Mouse (Mus musculus) ES-E14 (cell line): ENCODE results near the gene Abhd12. TPM values are rescaled to one million over a fixed set of nuclear protein-coding genes. Genes with fewer than 3 reads are reported as not detected.
"Not testable (repeated sequence)": the region's sequence is repeated elsewhere in the genome, so short reads cannot be mapped to it uniquely, and the experiment has no call there.

Experiments used
- DNase-seq: peaks from one replicate; pipeline ENCODE4 v3.0.0-alpha.2; 2013; ENCODE audit warnings: low read depth, low spot score
- H3K27ac ChIP-seq: 2 replicates; pipeline ENCODE4 v1.5.1; 2012; ENCODE audit warnings: low read depth, mild to moderate bottlenecking, low read length, moderate library complexity, mixed read lengths; ENCODE audit not compliant: poor library complexity, insufficient read depth, severe bottlenecking
- H3K36me3 ChIP-seq: 2 replicates; pipeline ENCODE4 v1.6.1; 2012; ENCODE audit warnings: mild to moderate bottlenecking, low read length, moderate library complexity, mixed read lengths; ENCODE audit not compliant: control insufficient read depth, poor library complexity, insufficient read depth, severe bottlenecking
- H3K4me1 ChIP-seq, 2 experiments: fragments of 150-350 bp in 1 of 2; sonication (generic) in 1 of 2; 2 replicates each; pipeline ENCODE4 v1.6.1; 2012; ENCODE audit warnings: low read length in 2 of 2, mild to moderate bottlenecking in 1 of 2, mixed read lengths in 1 of 2; ENCODE audit not compliant: control insufficient read depth in 2 of 2, insufficient read depth in 2 of 2, poor library complexity in 1 of 2
- H3K4me3 ChIP-seq, 2 experiments: fragments of 150-350 bp in 1 of 2; sonication (generic) in 1 of 2; 2 replicates each; pipeline ENCODE4 v1.5.1; 2012; ENCODE audit warnings: low read length in 2 of 2, low read depth in 1 of 2, mild to moderate bottlenecking in 1 of 2, mixed read lengths in 1 of 2; ENCODE audit not compliant: insufficient read depth in 1 of 2, poor library complexity in 1 of 2, severe bottlenecking in 1 of 2
- H3K9ac ChIP-seq: 2 replicates; pipeline ENCODE4 v1.6.1; 2012; ENCODE audit warnings: low read depth, mild to moderate bottlenecking, low read length, mixed read lengths; ENCODE audit not compliant: poor library complexity, insufficient read depth, severe bottlenecking
- H3K9me3 ChIP-seq: fragments of 150-350 bp; sonication (generic); 2 replicates; pipeline ENCODE4 v1.6.1; 2012; ENCODE audit warnings: low read depth, mild to moderate bottlenecking, low read length; ENCODE audit not compliant: control insufficient read depth, insufficient read depth
- CHD2 ChIP-seq: IDR thresholded peaks from 2 replicates; pipeline ENCODE4 v1.6.1; 2014; ENCODE audit warnings: mild to moderate bottlenecking, low read depth, low read length, inconsistent platforms
- HCFC1 ChIP-seq: IDR thresholded peaks from 2 replicates; pipeline ENCODE4 v1.6.1; 2012; ENCODE audit warnings: low read length, inconsistent platforms, borderline replicate concordance; ENCODE audit not compliant: insufficient read depth
- MAFK ChIP-seq: IDR thresholded peaks from 2 replicates; pipeline ENCODE4 v1.6.1; 2014; ENCODE audit warnings: mild to moderate bottlenecking, low read depth, low read length, inconsistent platforms; ENCODE audit not compliant: insufficient read depth
- ZC3H11A ChIP-seq: IDR thresholded peaks from 2 replicates; pipeline ENCODE4 v1.6.1; 2012; ENCODE audit warnings: low read depth, mild to moderate bottlenecking, inconsistent platforms, low read length, borderline replicate concordance
- ZNF384 ChIP-seq: IDR thresholded peaks from 2 replicates; pipeline ENCODE4 v1.6.1; 2012; ENCODE audit warnings: low read depth, low read length, inconsistent platforms
- in situ Hi-C, 2 experiments: fragments of 600-800 bp; cut with MboI; formaldehyde crosslinking; loops; one replicate each; pipeline ENCODE4 v1.15.1; 2025; ENCODE audit warnings: low sequenced_read_pairs in 2 of 2, inconsistent platforms in 1 of 2; ENCODE audit not compliant: unreplicated experiment in 2 of 2
- total RNA-seq: library from RNA; depleted of rRNA; stranded (reverse); fragments of 300-350 nt; gene quantifications from 2 replicates; pipeline ENCODE4 v1.2.3, GENCODE M21; 2012

Gene Abhd12
- total RNA-seq, 1 experiment, result 59.4 TPM

DNA sequence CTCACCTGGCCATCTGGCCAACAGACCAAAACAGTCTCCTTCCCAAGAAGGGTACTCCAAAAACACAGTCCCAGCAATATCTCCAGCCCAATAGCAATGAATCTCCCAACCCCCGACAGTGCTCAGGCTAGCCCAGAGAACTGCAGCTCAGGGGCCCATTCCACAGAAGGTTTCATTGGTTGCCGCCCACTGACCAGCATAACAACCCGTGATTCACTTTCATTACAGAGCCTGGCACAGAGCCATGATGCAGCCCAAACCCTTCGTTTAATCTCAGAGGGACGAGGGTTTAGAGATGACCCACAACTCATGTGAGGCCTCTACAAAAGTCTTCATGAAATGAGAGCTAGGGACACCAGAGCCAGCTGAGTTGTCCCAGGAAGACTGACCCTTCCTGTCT, 44.2 kb upstream of the Abhd12 start:
- Histone ChIP-seq H3K36me3 (peaks cover 19% of the 10 kb centered on the region; the same call in 1 of the 2 replicates), H3K9ac (peak overlapping the region; percentile 64; the same call in 1 of the 2 replicates)

DNA sequence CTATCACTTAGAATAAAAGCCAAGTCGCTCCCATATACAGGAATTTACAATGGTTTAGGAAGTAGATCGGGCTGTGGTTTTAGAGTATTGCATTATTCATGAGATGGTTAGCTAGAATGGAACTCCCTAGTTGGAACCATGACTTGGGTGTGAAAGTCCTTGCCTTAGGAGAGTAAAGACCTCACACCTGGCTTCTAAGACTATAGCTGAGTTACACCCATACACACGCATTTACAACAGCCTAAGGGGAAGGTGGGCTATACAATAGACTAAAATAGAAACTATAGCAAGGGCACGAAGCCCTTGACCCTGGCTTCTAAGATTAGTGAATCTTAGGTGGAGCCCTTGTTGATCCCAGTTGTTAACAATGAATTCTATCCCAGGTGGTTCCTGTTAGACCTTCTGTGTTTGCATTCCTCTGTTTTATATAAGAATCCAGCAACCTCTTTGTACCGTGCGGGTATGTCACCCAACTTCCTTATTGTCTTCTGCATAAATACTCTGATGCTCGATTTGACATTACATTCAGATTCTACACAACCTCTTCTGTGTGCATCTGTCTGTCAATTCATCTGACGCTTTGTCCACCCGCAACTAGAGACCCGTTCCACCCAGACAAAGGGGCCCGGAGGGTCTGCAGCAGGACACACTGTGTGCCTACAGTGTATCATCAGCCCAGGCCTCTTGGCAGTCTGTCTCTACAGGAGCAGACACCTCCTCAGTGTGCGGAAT, 43.5 kb upstream of the Abhd12 start:
- Histone ChIP-seq H3K4me1 (peaks cover 14 to 41% of the 10 kb centered on the region in 2 experiments; a peak in 3 of 4 replicates), H3K4me3 (peak overlapping the region in 1 of 2 experiments; percentile 23; a peak in 1 of 4 replicates), H3K27ac (peak overlapping the region; percentile 96), H3K9ac (peak overlapping the region; percentile 64; the same call in 1 of the 2 replicates), H3K36me3 (peaks cover 22% of the 10 kb centered on the region; the same call in 1 of the 2 replicates)
- peak; percentile 57 for DNase-seq
- in situ Hi-C loops, H3K9me3 ChIP-seq: not testable (repeated sequence)

More for the DNA sequence above, 44.2 kb upstream of the Abhd12 start:
- in situ Hi-C loops, result no loop called here
- Histone ChIP-seq H3K4me3 (no peak overlapping the region), H3K27ac (peak overlapping the region; percentile 96), H3K4me1 (peaks cover 14 to 41% of the 10 kb centered on the region in 2 experiments; a peak in 3 of 4 replicates), H3K9me3 (no peaks in the 10 kb centered on the region)
- DNase-seq, result no peak
- no peak for TF ChIP-seq HCFC1
- no peak for TF ChIP-seq ZNF384
- no peak for TF ChIP-seq ZC3H11A

DNA sequence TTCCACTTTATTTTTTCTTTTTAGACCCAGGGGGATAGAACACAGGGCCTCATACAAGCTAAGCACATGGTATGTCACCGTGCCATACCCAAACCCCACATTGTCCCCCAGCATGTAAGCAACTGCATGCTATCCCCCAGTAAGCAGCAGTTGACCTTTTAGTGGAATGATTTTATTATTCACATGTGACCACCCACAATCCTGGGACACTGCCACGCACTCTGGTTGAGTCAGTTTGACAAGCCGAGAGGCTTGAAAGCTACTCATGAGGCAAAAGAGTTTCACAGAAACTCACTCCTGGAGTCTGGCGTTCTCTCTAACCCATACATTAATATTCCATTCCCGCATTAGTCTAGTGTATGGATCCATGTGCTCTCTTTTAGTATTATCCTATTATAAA, 42.8 kb upstream of the Abhd12 start:
- Histone ChIP-seq H3K27ac (peak overlapping the region; percentile 42; the same call in 1 of the 2 replicates), H3K4me1 (peaks cover 14 to 41% of the 10 kb centered on the region in 2 experiments; a peak in 3 of 4 replicates), H3K36me3 (peaks cover 19% of the 10 kb centered on the region; the same call in 1 of the 2 replicates)
- in situ Hi-C loops, H3K9ac ChIP-seq, H3K4me3 ChIP-seq, DNase-seq, H3K9me3 ChIP-seq: not testable (repeated sequence)

DNA sequence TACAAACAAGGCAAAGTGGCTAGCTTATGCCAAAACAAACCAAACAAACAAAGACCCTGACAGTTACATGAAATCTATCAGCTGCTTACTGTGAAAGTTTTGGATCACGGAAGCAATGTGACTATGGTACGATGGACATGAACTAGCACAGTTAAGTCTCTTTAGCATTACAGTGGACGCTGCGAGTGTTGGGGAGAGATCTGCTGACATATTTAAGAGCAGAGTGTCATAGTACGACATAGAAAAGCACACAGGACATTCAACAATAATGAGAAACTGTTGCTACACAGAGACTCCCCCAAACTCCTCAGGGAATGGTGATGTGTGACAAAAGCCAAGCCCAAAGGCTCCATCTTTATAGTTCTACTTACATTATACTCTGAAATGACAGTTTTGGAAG, 39.5 kb upstream of the Abhd12 start:
- DNase-seq, result no peak
- in situ Hi-C loops, result no loop called here
- no peak overlapping the region for H3K4me3 ChIP-seq
- no peaks in the 10 kb centered on the region for H3K9me3 ChIP-seq
- H3K27ac ChIP-seq, result no peak overlapping the region
- TF ChIP-seq HCFC1, result no peak
- no peak for TF ChIP-seq MAFK
- TF ChIP-seq ZC3H11A, result no peak
- no peak for TF ChIP-seq CHD2
- H3K4me1 ChIP-seq, result peaks cover 11 to 21% of the 10 kb centered on the region in 2 experiments; a peak in 3 of 4 replicates
- H3K9ac ChIP-seq, result no peak overlapping the region
- H3K36me3 ChIP-seq, result peaks cover 11% of the 10 kb centered on the region; the same call in 1 of the 2 replicates

DNA sequence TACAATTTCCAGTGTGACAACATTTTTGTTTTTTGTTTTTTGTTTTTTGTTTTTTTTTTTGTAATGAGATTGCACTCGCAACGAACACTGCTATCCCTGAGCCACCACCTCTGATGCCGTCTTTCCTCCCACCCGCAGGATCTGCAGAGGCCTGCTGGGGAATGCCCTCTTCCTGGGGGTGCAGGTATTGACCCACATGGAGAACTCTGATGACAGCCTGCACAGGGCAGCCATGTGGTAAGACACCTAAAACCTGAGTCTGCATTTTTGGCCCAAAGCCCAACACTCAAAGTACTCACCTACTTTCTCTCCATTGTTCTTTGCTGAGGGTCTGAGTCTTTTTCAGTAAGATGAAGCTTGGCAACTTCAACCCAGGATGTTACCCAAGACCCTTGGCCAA, 30.1 kb upstream of the Abhd12 start:
- in situ Hi-C loops, result no loop called here
- Histone ChIP-seq H3K27ac (no peak overlapping the region), H3K9ac (no peak overlapping the region), H3K36me3 (peaks cover 21% of the 10 kb centered on the region), H3K4me1 (peaks cover 0 to 4% of the 10 kb centered on the region in 2 experiments; a peak in 1 of 4 replicates), H3K4me3 (no peak overlapping the region), H3K9me3 (no peaks in the 10 kb centered on the region)
- TF ChIP-seq MAFK (no peak), HCFC1 (no peak), CHD2 (no peak), ZNF384 (no peak), ZC3H11A (no peak)
- DNase-seq, result no peak
